Mouse (Mus musculus): ENCODE measurements around the gene B4galt4.
A peak's percentile ranks its signal among the peaks of the same experiment; 100 is the strongest.

B4galt4 gene

DNA sequence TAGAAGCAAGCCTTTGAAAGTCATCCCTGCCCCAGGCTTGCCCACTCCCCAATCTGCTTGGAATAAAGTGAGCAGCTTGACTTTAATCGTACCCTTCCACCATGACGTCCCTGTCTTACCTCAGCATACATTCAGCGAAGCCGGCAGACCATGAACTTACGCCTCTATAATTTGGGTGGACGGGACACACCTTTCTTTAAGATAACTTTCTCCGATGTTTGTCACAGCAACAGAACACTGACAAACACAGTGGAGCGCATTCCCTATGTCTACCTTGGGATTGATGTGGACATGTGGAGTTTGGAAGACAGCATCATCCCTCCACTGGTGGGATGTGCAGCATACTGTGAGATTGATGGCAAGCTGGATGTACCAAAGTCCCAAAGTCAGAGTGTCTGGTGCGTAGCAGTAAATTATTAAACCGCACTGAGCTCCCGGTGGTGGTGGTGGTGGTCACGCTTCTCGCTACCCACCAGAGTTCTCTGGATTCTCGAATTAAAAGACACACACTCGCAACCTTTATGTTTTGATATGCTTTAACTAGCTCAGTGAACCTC is 13.4 kb upstream of the B4galt4 start:
- DNase-seq (ENCODE audit: low read depth, low spot score), result no peak

DNA sequence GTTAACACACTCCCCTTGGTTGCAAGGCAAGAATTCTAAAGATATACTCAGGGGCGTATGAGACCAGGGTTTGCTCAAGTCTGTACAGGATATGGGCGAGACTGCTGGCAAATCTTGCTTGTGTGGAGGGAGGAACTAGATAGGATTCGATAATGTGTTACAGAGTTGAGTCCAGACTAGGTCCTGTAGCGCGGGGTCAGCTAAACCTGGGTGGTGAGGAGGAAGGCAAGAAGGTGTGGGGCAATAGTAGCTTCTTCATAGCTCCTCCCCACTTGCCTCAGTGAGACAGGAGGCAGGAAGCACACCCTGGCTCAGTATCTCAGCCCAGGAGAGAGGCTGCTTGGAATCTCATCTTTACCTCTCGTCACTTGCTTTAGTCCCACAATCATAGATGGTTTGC is 12.9 kb upstream of the B4galt4 start:
- DNase-seq (ENCODE audit: low read depth, low spot score), result no peak

DNA sequence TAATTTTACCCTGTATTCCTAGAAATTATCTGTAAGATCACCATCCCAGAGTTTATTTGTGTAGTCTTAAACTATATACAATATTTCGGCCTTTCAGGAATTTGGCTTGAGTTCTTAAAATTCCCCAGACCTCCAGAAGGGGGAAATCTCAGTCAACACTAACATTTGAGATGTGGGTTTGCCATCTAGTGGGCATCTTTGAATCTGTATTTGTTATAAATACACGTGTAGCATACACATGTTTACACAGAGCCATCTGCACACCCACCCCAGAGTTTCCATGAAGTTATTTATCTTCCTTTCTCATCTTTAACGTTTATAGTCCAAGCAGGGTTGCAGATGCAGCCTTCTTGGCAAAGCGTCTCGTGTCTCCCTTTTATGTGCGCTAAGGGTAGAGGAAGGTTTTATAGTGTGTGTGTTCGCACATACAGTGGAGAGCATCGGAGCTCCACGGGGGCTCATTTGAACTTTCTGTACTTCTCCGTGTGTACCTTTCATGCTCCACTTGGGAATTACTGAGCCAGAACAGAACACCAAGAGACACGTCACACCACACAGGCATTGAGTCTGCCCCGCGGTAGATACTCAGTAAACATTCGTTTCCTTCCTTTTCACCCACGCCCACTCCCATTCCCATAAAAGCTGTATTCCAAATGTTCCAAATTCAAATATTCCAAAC is 12.3 kb upstream of the B4galt4 start:
- DNase-seq (ENCODE audit: low read depth, low spot score), result peak; percentile 64

DNA sequence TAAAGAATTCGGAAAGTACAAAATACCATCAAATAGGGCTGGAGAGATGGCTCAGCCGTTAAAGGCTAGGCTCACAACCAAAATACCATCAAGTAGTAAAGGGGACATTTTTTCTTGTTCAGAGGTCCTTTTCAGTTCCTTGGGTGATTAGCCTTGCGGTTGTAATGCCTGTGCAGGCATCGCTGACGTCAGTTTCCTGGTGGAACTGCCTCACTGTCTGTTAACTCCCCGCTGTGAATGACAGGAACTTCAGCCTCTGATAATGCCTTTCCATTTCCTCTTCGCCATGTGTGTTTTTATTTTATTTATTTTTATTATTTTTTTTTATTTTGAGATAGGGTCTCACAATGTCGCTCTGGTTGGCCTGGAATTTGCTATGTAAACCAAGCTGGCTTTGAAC is 11.1 kb upstream of the B4galt4 start:
- DNase-seq (ENCODE audit: low read depth, low spot score), result no peak

DNA sequence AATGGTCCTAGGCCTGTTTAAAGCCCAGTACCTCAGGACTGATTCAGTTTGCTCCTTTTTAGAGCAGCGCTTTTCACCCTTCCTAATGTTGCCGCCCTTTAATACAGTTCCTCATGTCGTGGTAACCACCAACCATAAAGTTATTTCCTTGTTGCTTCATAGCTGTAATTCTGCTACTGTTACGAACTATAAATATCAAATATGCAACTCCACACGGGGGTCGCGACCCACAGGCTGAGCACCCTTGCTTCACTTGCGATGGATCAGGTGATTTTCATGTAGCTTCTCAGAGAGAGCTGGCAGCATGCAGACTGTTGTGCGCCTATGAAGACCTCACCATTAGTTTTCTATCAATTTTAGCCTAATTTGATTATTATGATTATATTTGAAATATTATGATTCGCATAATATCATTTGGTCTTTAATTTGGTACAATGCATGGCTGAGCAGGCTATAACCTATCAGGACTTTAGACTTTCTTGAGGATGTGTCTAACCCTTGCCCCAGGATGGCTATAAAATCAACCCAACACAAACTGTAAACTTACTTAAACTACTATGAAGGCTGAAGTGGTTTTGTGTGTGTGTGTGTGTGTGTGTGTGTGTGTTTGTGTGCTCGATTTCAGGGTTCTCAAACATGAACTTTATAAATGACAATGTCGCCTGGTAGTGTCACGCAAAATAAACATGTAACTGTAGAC is 710 bp upstream of the B4galt4 start:
- no peak for DNase-seq (ENCODE audit: low read depth, low spot score)

DNA sequence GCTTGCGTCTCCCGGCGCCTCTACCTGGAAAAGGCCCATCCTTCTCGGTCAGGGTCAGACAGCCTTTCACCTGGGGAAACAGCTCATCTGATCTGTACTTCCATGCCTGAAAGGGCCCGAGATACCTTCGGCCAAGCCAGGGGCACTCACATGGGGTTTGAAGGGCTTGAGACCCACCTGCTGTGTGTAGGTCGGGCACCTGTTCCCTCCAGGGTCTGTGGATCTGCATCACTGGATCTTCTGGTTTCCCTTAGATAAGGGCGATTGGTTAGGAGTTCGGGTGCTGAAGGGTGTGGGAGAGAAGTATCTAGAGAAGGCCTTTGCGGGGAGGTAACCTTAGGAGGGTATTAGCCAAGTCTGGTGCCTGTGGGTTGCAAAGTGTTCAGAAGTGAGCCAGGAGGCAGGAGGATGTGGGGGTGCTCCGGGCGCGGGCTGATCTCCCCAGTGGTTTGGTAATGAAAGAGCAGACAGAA is 631 bp downstream of the B4galt4 start:
- DNase-seq (ENCODE audit: low read depth, low spot score), result peak; percentile 45

DNA sequence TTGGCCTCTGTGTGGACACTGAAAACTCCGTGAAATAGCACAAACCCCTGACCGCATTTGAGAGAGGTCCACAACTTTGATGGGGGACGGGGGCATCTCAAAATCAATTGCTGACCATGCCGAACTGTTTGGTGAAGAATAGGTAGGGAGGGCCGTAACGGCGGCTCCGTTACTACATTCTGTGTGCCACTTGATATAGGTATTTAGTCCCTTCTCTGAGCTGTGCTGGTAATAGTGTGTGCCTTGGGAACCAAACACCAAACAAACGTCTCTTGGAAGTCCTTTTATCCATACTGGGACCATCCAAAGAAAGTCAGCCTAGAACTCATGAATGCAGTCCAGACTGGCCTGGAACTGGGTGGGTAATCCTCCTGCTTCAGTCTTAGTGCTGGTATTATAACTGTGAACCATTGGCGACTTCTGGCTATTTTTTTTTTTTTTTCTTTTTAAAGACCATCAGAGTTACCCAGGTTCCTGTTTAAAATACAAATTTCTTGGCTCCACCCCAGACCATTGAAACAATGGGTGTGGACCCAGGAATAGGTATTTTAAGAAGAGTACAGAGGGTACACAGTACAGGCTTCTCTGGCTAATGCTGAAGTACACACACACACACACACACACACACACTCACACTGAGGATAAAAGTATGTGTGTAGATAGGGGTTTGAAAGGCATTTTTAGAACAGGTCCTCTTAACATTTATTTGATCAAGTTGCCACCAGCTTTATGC is 2.0 kb downstream of the B4galt4 start:
- no peak for DNase-seq (ENCODE audit: low read depth, low spot score)

DNA sequence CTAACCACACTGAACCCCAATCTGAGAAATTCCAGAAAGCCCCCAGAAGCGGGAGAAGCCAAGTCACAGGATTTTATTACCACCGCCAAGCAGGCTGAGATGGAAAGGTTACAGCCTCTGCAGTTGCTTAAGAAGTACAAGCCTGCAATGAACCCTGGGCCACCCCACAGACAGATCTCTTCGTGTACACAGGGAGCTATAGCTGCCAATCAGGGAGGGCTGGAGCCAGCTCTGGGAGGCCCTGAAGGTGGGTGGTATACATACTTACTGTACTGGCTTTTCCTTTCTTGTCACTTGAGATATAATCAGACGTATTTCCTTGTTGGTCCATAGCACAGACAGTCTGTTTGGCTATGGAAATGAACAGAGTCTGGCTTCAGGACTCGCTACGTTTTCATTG is 8.7 kb downstream of the B4galt4 start:
- DNase-seq (ENCODE audit: low read depth, low spot score), result no peak

DNA sequence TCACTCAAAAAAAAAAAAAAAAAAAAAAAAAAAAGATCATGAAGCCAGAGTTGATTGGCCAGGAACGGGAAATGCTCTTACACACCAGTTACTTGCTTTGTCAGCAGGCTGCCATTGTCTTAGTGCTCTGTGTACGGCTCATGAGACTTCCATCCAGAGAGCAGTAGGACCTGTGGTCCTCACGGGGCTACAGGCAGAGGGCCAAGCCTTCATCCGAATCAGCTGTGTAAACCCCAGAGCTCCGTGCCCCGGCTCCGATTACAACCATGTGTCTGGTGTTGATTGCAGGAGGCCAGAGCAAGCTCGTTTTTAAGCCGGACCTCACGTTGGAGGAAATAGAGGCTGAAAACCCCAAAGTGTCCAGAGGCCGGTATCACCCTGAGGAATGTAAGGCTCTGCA is 11.6 kb downstream of the B4galt4 start:
- DNase-seq (ENCODE audit: low read depth, low spot score), result no peak

DNA sequence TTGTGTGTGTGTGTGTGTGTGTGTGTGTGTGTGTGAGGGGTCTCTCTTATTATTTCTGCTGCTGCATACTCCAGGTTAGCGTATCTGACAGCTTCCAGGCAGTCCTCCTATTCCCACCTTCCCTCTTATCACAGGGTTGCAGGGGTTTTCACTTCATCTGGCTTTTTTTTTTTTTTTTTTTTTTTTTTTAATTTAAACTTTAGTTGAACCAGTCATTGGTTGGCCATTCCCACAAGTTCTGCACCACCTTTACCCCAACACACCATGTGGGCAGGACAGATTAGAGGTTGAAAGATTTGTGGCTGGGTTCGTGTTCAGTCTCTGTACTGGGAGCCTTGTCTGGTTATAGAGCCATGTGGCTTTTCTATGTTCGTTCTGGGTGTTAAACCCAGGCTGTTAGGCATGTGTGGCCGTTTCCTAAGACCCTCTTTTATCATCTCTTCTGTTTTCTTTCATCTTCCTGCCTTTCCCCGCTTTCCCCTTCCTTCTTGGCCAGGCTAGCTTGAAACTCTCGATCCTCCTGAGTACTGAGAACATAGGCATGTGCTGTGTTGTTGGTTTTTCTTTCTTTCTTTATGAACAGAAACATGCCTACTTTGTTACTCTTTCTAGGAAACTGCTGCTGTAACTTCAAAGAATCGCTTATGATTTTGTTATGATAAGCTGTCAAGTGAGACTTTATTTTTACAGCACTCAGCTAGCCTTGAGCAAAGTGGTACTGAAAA is 13.6 kb downstream of the B4galt4 start:
- DNase-seq (ENCODE audit: low read depth, low spot score), result no peak

DNA sequence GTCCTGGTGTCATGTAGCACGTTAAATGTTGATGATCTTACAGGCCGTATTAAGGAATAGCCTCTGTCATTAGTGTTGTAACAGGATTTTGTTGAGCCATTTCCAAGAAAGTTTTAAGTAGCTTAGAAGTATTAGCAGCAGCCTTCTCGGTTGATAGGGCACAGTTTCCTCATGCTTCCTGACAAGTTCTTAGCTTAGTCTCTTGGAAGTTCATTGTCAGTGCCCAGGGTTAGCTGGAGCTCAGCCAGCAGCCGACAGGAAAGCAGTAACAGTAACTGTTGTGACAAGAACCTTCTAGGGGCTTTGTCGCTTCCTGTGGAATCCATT is 14.1 kb downstream of the B4galt4 start:
- no peak for DNase-seq (ENCODE audit: low read depth, low spot score)

DNA sequence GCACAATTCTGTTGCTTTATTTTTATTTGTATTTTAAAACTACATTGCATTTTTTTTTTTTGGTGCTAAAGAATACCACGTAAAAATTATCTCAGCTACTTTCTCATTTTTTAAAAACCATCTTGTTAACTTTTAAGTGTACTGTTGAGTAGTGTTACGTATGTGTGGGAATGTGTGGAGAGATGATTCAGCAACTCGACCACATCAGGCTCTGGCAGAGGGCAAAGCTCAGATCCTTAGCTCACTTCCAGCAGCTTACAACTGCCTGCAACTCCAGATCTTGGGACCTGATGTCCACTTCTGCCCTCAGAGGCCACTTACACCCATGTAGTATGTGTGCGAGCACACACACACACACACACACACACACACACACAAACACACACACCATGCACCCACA is 14.5 kb downstream of the B4galt4 start:
- DNase-seq (ENCODE audit: low read depth, low spot score), result no peak

DNA sequence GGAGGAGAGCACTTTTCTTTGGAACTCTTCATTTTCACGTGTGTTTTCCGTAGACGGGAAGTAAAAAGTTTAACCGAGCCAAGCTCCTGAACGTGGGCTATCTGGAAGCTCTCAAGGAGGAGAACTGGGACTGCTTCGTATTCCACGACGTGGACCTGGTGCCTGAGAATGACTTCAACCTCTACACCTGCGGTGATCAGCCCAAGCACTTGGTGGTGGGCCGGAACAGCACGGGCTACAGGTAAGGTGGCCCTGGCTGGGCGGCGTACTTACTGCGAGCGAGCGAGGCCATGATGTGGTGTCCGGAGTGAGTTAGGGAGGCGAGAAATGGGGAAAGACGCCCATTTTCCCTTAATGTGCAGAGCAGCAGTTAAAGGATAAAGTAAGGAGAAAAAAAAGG is 15.6 kb downstream of the B4galt4 start:
- DNase-seq (ENCODE audit: low read depth, low spot score), result no peak

DNA sequence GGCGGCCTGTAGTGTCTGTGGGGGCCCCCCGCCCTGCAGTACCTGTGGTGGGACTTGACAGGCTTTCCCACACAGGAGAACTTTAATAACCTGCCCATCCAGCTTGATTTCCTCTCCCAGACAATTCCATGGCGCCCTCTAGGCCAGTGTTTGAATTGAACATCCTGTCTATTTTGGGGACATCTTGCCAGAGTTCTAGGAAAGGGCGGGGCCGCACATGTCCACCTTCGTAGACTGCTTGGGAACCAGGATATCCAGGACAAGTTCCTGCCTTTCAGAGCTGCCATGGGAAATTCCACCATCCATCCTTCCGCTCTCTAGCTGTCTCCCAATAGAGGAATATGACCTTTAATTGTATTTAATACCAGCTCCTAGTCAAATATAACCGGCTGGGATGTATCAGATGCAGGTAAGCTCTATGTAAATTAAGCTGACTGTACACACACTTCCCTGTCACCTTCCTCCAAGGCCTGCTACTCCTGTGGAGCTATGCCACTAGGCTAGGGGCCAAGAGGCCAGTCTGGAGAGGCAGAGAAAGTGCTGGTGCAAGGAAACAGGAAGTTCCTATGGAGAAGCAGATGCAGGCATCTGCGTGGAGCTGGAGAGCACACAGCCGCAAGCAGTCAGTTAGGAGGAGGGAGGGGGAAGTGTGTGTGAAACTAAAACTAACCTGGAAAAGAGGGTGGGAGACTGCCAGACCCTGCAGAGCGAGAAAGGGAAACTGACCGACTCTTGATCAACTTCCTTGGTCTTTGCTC is 16.2 kb downstream of the B4galt4 start:
- no peak for DNase-seq (ENCODE audit: low read depth, low spot score)

DNA sequence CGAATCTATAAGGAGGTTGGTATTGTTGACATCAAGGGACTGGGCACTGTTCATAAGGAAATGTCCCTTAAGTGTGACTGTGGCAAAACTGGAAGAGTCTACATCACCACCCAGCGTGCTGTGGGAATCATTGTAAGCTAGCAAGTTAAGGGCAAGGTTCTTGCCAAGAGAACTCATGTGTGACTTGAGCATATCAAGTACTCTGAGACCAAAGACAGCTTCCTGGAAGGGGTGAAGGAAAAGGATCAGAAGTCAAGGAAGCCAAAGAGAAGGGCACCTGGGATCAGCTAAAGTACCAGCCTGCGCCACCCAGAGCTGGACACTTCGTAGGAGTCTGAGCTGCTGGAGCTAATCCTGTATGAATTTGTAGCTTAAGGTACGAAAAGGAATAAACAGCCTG is 18.2 kb downstream of the B4galt4 start:
- DNase-seq (ENCODE audit: low read depth, low spot score), result no peak

DNA sequence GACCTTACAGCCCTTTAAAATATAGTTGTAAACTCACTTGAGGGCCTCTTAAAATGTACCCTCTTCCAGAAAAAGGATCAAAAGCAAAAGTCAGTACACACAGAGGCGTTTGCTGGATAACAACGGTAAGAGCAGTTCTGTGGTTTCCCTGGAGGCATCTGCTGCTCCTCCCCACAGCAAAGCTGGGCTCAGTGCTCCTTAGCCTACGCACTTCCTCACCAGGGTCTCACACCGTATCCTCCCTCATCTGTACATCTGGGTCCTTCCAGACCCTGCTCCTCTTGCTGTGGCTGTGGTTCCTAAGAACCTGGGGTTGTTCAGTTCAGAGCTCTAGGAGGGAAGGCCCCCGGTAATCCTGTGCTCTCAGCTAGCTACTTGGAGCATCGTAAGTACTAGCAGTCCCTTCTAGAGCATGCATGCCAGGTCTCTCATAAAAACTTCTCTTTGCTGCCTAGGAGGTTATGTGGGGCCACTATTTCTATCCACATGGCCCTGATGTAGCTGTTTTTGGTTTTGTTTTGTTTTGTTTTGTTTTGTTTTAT is 18.8 kb downstream of the B4galt4 start:
- DNase-seq (ENCODE audit: low read depth, low spot score), result no peak

DNA sequence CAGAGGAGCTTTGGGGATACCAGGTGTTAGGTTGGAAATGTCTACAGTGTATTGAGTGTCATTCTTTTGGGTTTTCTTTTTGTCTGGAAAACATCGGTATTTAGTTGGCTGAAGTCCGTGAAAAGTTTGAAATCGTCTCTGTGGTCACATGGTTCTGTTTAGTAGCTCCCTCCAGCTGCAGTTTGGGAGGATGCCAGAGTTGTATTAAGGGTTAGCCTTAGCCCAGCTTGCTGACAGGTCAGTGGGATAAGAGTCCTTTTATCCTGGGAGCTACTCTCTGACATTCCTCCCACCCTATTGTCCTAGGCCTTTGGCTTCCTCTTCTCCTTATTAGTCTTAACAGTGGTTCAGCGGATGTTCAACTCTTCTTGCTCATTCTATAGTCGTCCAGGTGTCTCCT is 19.9 kb downstream of the B4galt4 start:
- DNase-seq (ENCODE audit: low read depth, low spot score), result no peak

DNA sequence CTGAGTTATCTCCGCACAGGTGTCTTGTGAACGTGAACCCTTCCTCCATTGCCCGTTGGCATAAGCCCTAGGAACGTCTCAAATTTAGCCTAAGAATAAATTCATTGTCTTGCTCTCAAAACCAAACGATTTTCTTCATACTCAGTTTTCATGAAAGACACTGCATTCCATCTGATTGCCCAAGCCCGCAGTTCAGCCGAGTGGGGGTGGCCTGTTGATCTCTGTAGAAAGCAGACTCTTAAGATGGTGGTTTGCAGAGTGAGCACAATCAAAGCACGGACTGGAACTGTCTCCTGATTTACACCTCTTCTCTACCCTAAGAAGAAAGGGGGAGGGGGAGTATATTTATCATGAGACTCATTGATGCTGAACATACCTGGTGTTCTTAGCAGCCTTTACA is 20.3 kb downstream of the B4galt4 start:
- DNase-seq (ENCODE audit: low read depth, low spot score), result no peak

DNA sequence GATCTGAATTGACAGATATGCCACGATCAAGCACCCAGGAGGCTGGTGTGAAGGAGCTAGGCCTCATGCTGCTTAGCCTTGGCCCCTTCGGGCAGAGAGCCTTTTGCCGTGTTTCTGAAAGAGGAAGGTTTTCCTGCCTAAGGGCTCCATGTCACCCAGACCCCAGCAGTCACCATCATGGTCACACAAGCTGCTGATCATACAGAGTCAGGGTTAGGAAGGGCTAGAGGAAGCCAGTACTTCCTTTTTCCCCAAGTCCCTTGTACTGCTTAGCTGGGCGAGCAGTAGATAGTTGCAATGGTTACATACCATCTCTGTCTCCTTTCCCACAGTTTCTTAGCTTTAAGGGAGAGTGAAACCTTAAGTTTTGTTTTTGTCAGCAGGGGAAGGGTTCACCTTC is 21.4 kb downstream of the B4galt4 start:
- no peak for DNase-seq (ENCODE audit: low read depth, low spot score)

DNA sequence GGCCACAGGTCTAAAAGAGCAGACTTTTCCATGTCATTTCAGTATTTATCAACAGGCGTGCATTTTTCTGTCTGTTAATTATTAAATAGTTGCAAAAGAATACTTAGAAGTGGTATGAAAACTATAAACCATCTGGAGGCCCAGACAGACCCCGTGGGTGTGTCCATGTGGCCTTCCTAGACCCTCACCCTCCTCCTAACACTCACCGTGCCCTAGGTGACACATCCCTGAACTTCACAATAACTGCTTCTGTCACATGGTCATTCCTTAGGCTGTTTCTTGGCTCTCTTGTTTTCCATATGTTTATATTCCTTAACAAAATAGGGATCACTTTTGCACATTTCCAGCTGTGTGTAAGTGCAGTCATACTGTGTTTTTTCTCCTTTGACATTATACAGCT is 24.6 kb downstream of the B4galt4 start:
- no peak for DNase-seq (ENCODE audit: low read depth, low spot score)

DNA sequence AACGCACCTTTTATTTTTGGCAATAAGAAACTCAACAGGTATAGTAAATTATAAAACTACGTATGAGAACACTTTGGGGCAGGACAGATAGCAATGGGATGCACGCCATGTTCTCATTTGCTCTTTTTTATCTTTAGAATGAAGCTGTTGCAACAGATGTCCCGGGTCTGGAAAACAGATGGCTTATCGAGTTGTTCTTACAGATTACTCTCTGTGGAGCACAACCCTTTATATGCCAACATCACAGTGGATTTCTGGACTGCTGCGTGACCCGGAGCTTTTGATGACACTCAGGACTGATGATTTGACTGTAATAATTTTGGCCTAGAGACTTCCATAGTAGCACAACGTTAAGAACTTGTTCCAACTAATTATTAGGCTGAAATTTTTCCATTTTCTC is 25.7 kb downstream of the B4galt4 start:
- no peak for DNase-seq (ENCODE audit: low read depth, low spot score)
